Mouse (Mus musculus) midbrain, postnatal 0 days (tissue): ENCODE data around the gene Klhl26. TPM values are rescaled to one million over a fixed set of nuclear protein-coding genes. Genes with fewer than 3 reads are reported as not detected.

Experiments used
- ATAC-seq: fragments of 200-750 bp; cut with Nextera tagmentation; 2 replicates; pipeline ENCODE4 v1.8.0; 2017; ENCODE audit warnings: moderate number of reproducible peaks, mild to moderate bottlenecking, moderate TSS enrichment, moderate library complexity; ENCODE audit not compliant: low FRiP score
- DNase-seq: peaks from one replicate; pipeline ENCODE4 v3.0.0-alpha.2; 2015; ENCODE audit warnings: low spot score
- H3K27ac ChIP-seq: fragments of 300-500 bp; sonication (generic); 2 replicates; pipeline ENCODE4 v1.5.1; 2014; ENCODE audit warnings: low read depth, mild to moderate bottlenecking, low read length, mixed read lengths
- H3K27me3 ChIP-seq: fragments of 300-500 bp; sonication (generic); 2 replicates; pipeline ENCODE4 v1.6.1; 2014; ENCODE audit warnings: low read length, control low read depth, mixed read lengths; ENCODE audit not compliant: insufficient read depth
- H3K36me3 ChIP-seq: fragments of 300-500 bp; sonication (generic); 2 replicates; pipeline ENCODE4 v1.6.1; 2014; ENCODE audit warnings: low read length, control low read depth, mixed read lengths; ENCODE audit not compliant: insufficient read depth
- H3K4me1 ChIP-seq: fragments of 300-500 bp; sonication (generic); 2 replicates; pipeline ENCODE4 v1.6.1; 2014; ENCODE audit warnings: mild to moderate bottlenecking, control low read depth, antibody characterized with exemption, low read length, mixed read lengths; ENCODE audit not compliant: insufficient read depth
- H3K4me2 ChIP-seq: fragments of 300-500 bp; sonication (generic); 2 replicates; pipeline ENCODE4 v1.6.1; 2014; ENCODE audit warnings: low read depth, mild to moderate bottlenecking, low read length, mixed read lengths; ENCODE audit not compliant: poor library complexity, severe bottlenecking
- H3K4me3 ChIP-seq: fragments of 300-500 bp; sonication (generic); 2 replicates; pipeline ENCODE4 v1.5.1; 2014; ENCODE audit warnings: low read depth, mild to moderate bottlenecking, low read length, moderate library complexity
- H3K9ac ChIP-seq: fragments of 300-500 bp; sonication (generic); replicated peaks from 2 replicates; pipeline ENCODE4 v1.6.1; 2014; ENCODE audit warnings: mild to moderate bottlenecking, low read length, moderate library complexity, mixed read lengths; ENCODE audit not compliant: poor library complexity, severe bottlenecking
- H3K9me3 ChIP-seq: fragments of 300-500 bp; sonication (generic); 2 replicates; pipeline ENCODE4 v1.6.1; 2016; ENCODE audit warnings: low read length, control low read depth
- CTCF ChIP-seq: IDR thresholded peaks from 2 replicates; pipeline ENCODE4 v1.5.1; 2016; ENCODE audit warnings: antibody characterized with exemption, mild to moderate bottlenecking
- WGBS: fragments of 180-500 bp; shearing (Covaris S2); extraction: QIAGEN DNeasy Blood & Tissue Kit; methylation state at CpG from one replicate; pipeline ENCODE4 v1.1.7; 2014; 5-methylcytosine and 5-hydroxymethylcytosine counted together
- polyA plus RNA-seq: library from polyadenylated mRNA; unstranded; fragments of >200 nt; fragmentation: Nextera tagmentation; extraction: Ambion mirVana; gene quantifications from 2 replicates; pipeline ENCODE4 v1.2.1, GENCODE M21; 2015
- total RNA-seq: library from RNA; depleted of rRNA; stranded (reverse); fragments of >200 nt; gene quantifications from 2 replicates; pipeline ENCODE4 v1.2.3, GENCODE M21; 2014

The Klhl26 gene
- total and polyA plus RNA-seq, 2 experiments from 2014 or later = 39.4 to 51.0 TPM

DNA sequence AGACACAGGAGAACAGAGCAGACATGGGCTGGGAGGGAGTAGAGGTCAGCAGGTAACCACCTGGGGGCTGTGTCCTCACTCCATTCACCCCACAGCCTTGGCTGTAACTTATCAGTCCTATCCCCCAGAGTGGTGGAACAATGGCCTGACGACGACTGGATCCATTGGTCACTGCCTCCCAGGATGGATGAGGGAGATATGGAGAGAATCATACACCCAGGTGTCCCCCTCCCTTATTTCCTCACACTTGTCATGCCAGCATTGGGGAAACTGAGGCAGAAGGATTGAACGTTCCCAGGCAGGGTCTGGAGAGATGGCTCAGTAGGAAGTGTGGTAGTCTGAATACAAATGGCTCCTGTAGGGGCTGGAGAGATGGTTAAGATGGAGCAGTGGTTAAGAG, 35.2 kb downstream of the Klhl26 start:
- H3K27me3 ChIP-seq = no peaks in the 10 kb centered on the region
- H3K36me3 ChIP-seq = no peaks in the 10 kb centered on the region
- H3K4me3 ChIP-seq = no peak overlapping the region
- no peaks in the 10 kb centered on the region for H3K9me3 ChIP-seq
- no peak for TF ChIP-seq CTCF
- H3K27ac ChIP-seq = no peak overlapping the region
- peaks cover 8% of the 10 kb centered on the region for H3K4me1 ChIP-seq
- no peak overlapping the region for H3K4me2 ChIP-seq
- 81% methylated on average over 3 of the region's 3 CpGs for WGBS
- no peak overlapping the region for H3K9ac ChIP-seq
- ATAC-seq = no peak
- DNase-seq = no peak

- peak overlapping the region; percentile 70; the same call in 1 of the 2 replicates for H3K9ac ChIP-seq
- TF ChIP-seq CTCF = peak; percentile 47
- H3K4me2 ChIP-seq = peak overlapping the region; percentile 59
- no peak for ATAC-seq
- H3K27ac ChIP-seq = no peak overlapping the region
- 47% methylated on average over 3 of the region's 3 CpGs for whole genome bisulfite sequencing
- no peaks in the 10 kb centered on the region for H3K9me3 ChIP-seq
- DNase-seq = no peak
- peak overlapping the region; percentile 61; the same call in 1 of the 2 replicates for H3K4me3 ChIP-seq
- H3K36me3 ChIP-seq = no peaks in the 10 kb centered on the region
- no peaks in the 10 kb centered on the region for H3K27me3 ChIP-seq
- H3K4me1 ChIP-seq = peaks cover 8% of the 10 kb centered on the region
Measured at GRCm38 (mm10) chr8:70440246-70440645, 36.5 kb downstream of the Klhl26 start.

DNA sequence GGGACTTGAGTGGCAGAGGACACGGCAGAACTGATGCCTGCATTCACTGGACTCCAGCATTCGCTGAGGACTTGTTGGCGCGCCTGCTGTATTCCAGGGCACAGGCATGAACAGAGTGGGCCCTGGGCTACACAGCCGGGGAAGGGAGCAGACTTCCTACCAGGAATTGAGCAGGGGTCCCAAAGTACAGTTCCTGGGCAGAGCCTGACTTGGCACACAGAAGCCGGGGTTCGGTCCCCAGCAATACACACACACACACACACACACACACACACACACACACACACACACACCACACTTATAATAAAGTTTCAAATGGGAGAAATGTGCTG, 37.0 kb downstream of the Klhl26 start:
- TF ChIP-seq CTCF = no peak
- ATAC-seq = no peak
- peaks cover 8% of the 10 kb centered on the region for H3K4me1 ChIP-seq
- no peaks in the 10 kb centered on the region for H3K27me3 ChIP-seq
- peak overlapping the region; percentile 70 for H3K9ac ChIP-seq
- no peaks in the 10 kb centered on the region for H3K9me3 ChIP-seq
- peak overlapping the region; percentile 61 for H3K4me3 ChIP-seq
- H3K4me2 ChIP-seq = peak overlapping the region; percentile 59
- H3K27ac ChIP-seq = peak overlapping the region; percentile 83
- WGBS = 9% methylated on average over 7 of the region's 7 CpGs
- H3K36me3 ChIP-seq = no peaks in the 10 kb centered on the region
- DNase-seq = no peak

DNA sequence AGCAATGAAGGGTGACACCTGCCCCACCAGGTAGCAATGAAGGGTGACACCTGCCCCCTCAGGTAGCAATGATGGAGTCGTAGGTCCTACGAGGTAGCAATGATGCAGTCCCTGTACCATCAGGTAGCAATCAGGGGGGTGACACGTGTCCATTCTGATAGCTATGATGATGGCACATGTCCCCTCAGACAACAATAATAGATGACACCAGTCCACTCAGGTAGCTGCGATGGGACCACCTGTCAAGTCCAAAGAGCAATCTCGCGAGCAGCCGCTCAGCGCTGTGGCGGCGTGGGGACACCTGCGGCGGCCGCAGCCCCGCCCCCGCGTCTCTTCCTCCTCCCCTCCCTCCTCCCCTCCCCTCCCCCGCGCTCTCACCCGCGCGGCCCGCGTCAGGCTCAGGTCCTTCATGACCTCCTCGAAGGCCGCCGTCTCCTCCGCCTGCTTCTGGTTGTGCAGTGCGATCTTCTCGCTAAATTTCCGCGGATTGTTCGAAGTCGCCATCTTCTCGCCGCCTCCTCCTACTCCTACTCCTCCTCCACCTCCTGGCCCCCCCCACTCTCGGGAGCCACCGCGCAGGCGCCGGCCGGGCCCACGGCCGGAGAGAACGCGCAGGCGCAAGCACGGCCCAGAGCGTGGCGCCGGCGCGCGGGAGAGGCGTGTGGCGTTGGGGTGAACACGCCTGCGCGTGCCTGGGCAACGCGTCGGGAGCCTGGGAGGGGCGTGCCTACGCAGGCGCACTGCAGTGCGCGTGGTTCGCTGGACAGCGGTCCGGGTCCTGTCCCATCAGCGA, 37.5 kb downstream of the Klhl26 start, which contains the start of gene Crtc1:
Gene Crtc1 (minus strand): TSS at position 525 of the 793 bp plus-strand sequence.
- peak within 1 kb of the TSS; percentile 83 for H3K27ac ChIP-seq
- no peaks in the 10 kb centered on the region for H3K9me3 ChIP-seq
- H3K9ac ChIP-seq = peak within 1 kb of the TSS; percentile 70
- H3K4me3 ChIP-seq = peak within 1 kb of the TSS; percentile 61
- peak; percentile 97 for ATAC-seq
- peaks cover 8% of the 10 kb centered on the region for H3K4me1 ChIP-seq
- no peaks in the 10 kb centered on the region for H3K27me3 ChIP-seq
- H3K36me3 ChIP-seq = no peaks in the 10 kb centered on the region
- no peak; the same call in 1 of the 2 replicates for TF ChIP-seq CTCF
- peak; percentile 97 for DNase-seq
- WGBS = under 1% methylated on average over 66 of the region's 70 CpGs
- H3K4me2 ChIP-seq = peak within 1 kb of the TSS; percentile 74

DNA sequence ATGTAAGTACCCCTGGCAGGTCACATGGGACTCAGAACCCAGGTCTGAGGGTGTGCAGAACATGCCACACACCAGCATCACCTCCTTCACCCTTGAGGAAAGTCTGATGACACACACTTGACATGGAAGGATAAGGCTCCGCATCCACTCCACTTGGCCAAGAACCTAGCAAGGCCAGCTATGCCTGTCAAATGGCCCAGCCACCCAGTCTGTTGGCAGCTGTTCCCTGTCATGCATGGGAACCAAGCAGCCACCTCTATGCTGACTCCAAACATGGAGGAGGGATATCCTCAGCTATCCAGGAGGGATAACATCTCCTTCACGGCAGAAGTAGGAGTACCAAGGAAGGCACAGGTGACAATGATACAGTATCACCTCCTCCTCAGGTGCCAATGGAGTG, 38.3 kb downstream of the Klhl26 start:
- Histone ChIP-seq H3K9me3 (no peaks in the 10 kb centered on the region), H3K9ac (peak overlapping the region; percentile 70), H3K36me3 (no peaks in the 10 kb centered on the region), H3K4me3 (peak overlapping the region; percentile 61), H3K4me1 (peaks cover 8% of the 10 kb centered on the region), H3K4me2 (peak overlapping the region; percentile 74), H3K27me3 (no peaks in the 10 kb centered on the region), H3K27ac (peak overlapping the region; percentile 83; the same call in 1 of the 2 replicates)
- ATAC-seq (no peak), DNase-seq (no peak)
- WGBS = 93% methylated on average over 2 of the region's 2 CpGs
- no peak for TF ChIP-seq CTCF

DNA sequence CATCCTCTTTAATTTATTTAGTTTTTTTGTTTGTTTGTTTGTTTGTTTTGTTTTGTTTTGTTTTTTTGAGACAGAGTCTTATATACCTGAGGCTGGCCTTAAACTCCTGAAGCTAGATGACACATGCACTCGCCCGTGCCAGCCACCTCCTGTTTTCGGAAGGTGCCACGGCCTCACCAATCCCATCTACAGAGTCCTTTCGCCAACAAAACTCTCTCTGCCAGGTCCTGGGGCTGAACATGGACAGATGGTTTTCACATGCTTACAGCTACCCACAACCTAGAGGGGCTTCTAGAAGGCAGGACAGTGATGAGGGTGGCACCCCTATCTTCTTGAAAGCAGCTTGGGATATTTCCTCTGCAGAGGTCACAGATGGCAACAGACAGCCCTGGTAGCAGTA, 41.6 kb downstream of the Klhl26 start:
- Histone ChIP-seq H3K9ac (no peak overlapping the region), H3K36me3 (no peaks in the 10 kb centered on the region), H3K9me3 (no peaks in the 10 kb centered on the region), H3K4me1 (peaks cover 8% of the 10 kb centered on the region), H3K27ac (no peak overlapping the region), H3K4me2 (no peak overlapping the region), H3K4me3 (no peak overlapping the region), H3K27me3 (no peaks in the 10 kb centered on the region)
- TF ChIP-seq CTCF = no peak
- ATAC-seq = no peak
- DNase-seq = no peak
- 90% methylated on average over 5 of the region's 5 CpGs for WGBS
